Mouse (Mus musculus): ENCODE measurements around the gene Slc26a10.
A peak's percentile ranks its signal among the peaks of the same experiment; 100 is the strongest.
"Not testable (repeated sequence)": the region's sequence is repeated elsewhere in the genome, so short reads cannot be mapped to it uniquely, and the experiment has no call there.

Gene Slc26a10

GRCm38 (mm10) chr10:127162771-127163261 lies 17.6 kb downstream of the Slc26a10 start:
- DNase-seq (ENCODE audit: low read depth): peak; percentile 0

- no peak for DNase-seq (ENCODE audit: low read depth)
These were observed 19.7 kb downstream of the Slc26a10 start for GRCm38 (mm10) chr10:127160728-127161127.

GRCm38 (mm10) chr10:127160081-127160480 lies 20.4 kb downstream of the Slc26a10 start:
- DNase-seq (ENCODE audit: low read depth): no peak

- DNase-seq (ENCODE audit: low read depth): no peak
These were observed 22.0 kb downstream of the Slc26a10 start for GRCm38 (mm10) chr10:127158471-127158870.

GRCm38 (mm10) chr10:127156511-127156910 lies 23.9 kb downstream of the Slc26a10 start:
- no peak for DNase-seq (ENCODE audit: low read depth)

GRCm38 (mm10) chr10:127156089-127156488 lies 24.4 kb downstream of the Slc26a10 start:
- no peak for DNase-seq (ENCODE audit: low read depth)

- no peak for DNase-seq (ENCODE audit: low read depth)
These were observed 25.8 kb downstream of the Slc26a10 start for GRCm38 (mm10) chr10:127154652-127155051.

- no peak for DNase-seq (ENCODE audit: low read depth)
These were observed 26.2 kb downstream of the Slc26a10 start for GRCm38 (mm10) chr10:127154241-127154640.

GRCm38 (mm10) chr10:127153323-127153722 lies 27.1 kb downstream of the Slc26a10 start:
- DNase-seq (ENCODE audit: low read depth): no peak

- not testable (repeated sequence) for DNase-seq (ENCODE audit: low read depth)
These were observed 27.9 kb downstream of the Slc26a10 start for GRCm38 (mm10) chr10:127152556-127152955.

GRCm38 (mm10) chr10:127151233-127151632 lies 29.2 kb downstream of the Slc26a10 start:
- peak; percentile 1 for DNase-seq (ENCODE audit: low read depth)

- peak; percentile 45 for DNase-seq (ENCODE audit: low read depth)
These were observed 30.0 kb downstream of the Slc26a10 start for GRCm38 (mm10) chr10:127150471-127150872.

- peak; percentile 3 for DNase-seq (ENCODE audit: low read depth)
These were observed 33.3 kb downstream of the Slc26a10 start for GRCm38 (mm10) chr10:127147135-127147534.

- peak; percentile 3 for DNase-seq (ENCODE audit: low read depth)
These were observed 35.1 kb downstream of the Slc26a10 start for GRCm38 (mm10) chr10:127145303-127145702.

GRCm38 (mm10) chr10:127144536-127144935 lies 35.9 kb downstream of the Slc26a10 start:
- peak; percentile 32 for DNase-seq (ENCODE audit: low read depth)

- DNase-seq (ENCODE audit: low read depth): no peak
These were observed 37.2 kb downstream of the Slc26a10 start for GRCm38 (mm10) chr10:127143228-127143627.

- DNase-seq (ENCODE audit: low read depth): peak; percentile 2
These were observed 38.9 kb downstream of the Slc26a10 start for GRCm38 (mm10) chr10:127141500-127141899.

- DNase-seq (ENCODE audit: low read depth): peak; percentile 1
These were observed 39.5 kb downstream of the Slc26a10 start for GRCm38 (mm10) chr10:127140971-127141370.

GRCm38 (mm10) chr10:127138328-127139141 lies 41.9 kb downstream of the Slc26a10 start:
- DNase-seq (ENCODE audit: low read depth): peak; percentile 1

- peak; percentile 1 for DNase-seq (ENCODE audit: low read depth)
These were observed 42.5 kb downstream of the Slc26a10 start for GRCm38 (mm10) chr10:127137896-127138295.

- DNase-seq (ENCODE audit: low read depth): peak; percentile 2
These were observed 43.9 kb downstream of the Slc26a10 start for GRCm38 (mm10) chr10:127136510-127136909.

- DNase-seq (ENCODE audit: low read depth): peak; percentile 5
These were observed 45.2 kb downstream of the Slc26a10 start for GRCm38 (mm10) chr10:127135118-127135836.

Data from NIH3T3 (cell line).